Mouse (Mus musculus): ENCODE results near the gene Srf. TPM values are rescaled to one million over a fixed set of nuclear protein-coding genes. Genes with fewer than 3 reads are reported as not detected.
A peak's percentile ranks its signal among the peaks of the same experiment; 100 is the strongest.

Srf gene
- 10 to 100 TPM; 57.0 to 74.2 TPM for total RNA-seq (2021)
- long read RNA-seq, experiment 1, transcript Srf-201 (7 exons, 2,616 nt), result major isoform, 15 of 26 reads
- long read RNA-seq, experiment 1, partial matches to known transcripts, result 6 of 26 reads
- long read RNA-seq, experiment 1, other reads (novel, unspliced or antisense), result 5 of 26 reads
- long read RNA-seq, experiment 2, transcript Srf-201 (7 exons, 2,616 nt), result major isoform, 6 of 19 reads
- long read RNA-seq, experiment 2, partial matches to known transcripts, result 3 of 19 reads
- long read RNA-seq, experiment 2, other reads (novel, unspliced or antisense), result 10 of 19 reads

DNA sequence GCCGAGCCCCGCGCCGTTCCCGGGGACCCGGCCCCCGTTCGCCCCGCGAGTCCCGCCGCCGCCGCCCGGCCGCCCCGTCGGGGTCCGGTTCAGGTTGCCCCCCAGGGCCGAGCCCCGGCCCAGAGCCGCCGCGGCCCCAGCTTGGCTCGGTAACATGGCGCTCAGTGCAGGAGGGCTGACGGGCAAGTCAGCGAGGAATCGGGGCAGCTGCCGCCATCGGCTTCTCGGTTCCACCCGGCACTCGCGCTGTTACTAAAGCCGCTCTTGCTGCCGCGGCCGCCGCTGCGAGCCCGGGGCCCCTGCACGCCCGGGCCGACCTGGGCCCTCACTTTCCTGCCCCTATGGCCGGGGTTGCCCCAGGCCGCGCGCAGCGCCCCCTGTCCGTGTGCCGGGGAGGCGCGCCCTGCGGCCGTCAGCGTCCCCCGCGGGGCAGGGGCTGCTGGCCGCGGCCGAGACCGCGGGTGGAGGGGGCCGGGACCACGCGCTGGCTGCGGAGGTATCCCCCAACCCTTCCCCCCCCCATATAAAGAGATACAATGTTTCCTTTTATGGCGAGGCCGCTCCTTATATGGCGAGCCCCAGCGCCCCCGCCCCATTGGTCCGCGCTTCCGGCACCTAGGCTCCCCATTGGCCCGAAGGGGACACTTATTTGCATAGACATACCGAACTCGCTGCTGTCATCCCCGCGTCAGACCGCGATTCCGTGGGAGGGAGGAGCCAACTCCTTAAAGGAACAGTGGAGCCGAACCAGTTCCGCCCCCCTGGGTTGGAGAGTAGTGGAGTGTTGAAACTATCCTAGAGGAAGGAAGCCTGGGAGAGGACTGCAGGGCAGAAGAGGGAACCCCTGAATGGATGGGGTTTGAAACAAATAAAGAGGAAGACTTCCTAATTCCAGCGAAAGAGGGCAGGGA is at the start of gene Srf:
Gene Srf (minus strand): TSS at position 503 of the 911 bp plus-strand sequence.
- DNase-seq (ENCODE audit: extremely low spot score in 1 of 2, low spot score in 2 of 2), result peak; percentile 96
- peak within 1 kb of the TSS; percentile 91 for H3K4me3 ChIP-seq
- H3K27ac ChIP-seq, result peak within 1 kb of the TSS; percentile 97
- TF ChIP-seq CTCF (IDR thresholded peaks at IDR 0.05), result peak; percentile 53
- intact Hi-C loops (cut with DNase I), result loop anchor here (10.0 kb wide), 1 partner anchor 89 kb away; the partner anchor contains the start of genes Klc4 and Mrpl2

DNA sequence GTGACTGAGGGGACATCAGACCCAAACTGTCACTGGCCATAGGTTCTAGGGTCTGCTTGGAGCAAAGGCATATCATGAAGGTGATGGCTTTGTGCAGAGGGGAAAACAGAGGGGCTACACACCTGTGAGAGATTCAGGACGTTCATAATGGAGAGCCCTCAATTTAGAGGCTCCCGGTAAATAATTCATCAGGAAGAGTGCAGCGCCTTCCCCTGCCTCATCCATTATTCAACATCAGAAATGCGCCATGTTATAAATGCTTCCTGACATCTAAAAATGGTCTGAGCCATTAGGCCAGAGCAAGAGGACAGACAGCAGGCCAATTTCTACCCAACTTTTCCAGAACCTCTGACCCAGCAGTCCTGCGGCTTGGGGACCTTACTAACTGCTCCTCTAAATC is 49.2 kb upstream of the Srf start:
- no peak for DNase-seq (ENCODE audit: extremely low spot score in 1 of 2, low spot score in 2 of 2)
- TF ChIP-seq CTCF (IDR thresholded peaks at IDR 0.05), result no peak
- intact Hi-C loops (cut with DNase I), result no loop called here
- Histone ChIP-seq H3K27ac (peak overlapping the region; percentile 32; the same call in 1 of the 2 replicates), H3K4me3 (no peak overlapping the region)

DNA sequence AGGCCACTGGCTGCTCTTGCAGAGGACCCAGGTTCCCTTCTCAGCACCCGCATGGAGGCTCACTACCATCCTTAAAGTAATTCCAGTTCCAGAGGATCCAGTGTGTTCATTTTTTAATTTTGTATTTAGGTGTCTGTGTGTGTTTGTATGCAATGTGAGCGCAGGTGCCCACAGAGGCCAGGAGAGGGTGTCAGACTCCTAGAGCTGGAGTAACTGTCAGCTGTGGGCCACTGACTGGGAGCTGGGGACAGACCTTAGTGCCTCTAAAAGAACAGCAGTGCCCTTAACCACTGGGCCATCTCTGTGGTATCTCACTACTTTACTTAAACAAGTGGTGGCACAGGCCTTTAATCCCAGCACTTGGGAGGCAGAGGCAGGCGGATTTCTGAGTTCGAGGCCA is 47.3 kb upstream of the Srf start:
- no peak for TF ChIP-seq CTCF (IDR thresholded peaks at IDR 0.05)
- intact Hi-C loops (cut with DNase I), result no loop called here
- DNase-seq (ENCODE audit: extremely low spot score in 1 of 2, low spot score in 2 of 2), result no peak
- no peak overlapping the region for H3K4me3 ChIP-seq
- no peak overlapping the region for H3K27ac ChIP-seq

DNA sequence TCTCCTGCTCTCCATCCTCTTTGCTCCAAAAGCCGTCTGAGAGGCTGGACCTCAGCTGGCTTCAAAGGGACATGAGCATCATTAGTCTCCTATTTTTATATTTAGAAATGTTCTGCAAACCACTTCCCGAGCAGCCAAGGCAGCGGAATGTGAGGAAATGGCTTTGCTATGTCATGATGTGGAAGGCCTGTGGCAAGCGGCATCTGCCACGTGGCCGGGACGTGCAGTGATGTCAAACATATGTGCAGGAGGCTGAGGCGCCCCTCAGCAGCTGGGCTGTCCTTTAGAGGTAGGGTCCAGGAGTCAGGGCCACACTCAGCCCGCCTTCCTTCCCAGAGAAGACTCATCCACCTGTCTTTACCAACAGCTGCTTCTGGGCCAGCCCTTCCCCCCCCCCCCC is 46.2 kb upstream of the Srf start:
- intact Hi-C loops (cut with DNase I), result no loop called here
- TF ChIP-seq CTCF (IDR thresholded peaks at IDR 0.05), result no peak
- no peak for DNase-seq (ENCODE audit: extremely low spot score in 1 of 2, low spot score in 2 of 2)
- H3K4me3 ChIP-seq, result no peak overlapping the region
- no peak overlapping the region for H3K27ac ChIP-seq

DNA sequence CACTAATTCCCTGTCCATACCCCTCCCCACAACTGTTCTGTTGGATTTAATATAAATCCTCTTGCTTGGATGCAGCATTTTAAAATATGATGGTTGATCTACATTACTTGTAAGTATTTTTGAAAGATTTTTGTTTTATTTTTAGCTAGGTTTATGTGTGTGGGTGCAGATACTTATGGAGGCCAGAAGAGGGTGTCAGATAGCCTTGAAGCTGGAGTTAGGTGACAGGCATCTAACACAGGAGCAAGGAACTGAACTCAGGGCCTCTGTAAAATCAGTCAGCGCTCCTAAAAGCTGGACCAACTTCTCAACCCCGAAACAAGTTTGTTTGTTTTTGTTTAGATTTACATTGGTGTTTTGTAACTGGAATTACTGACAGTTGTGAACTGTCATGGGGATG is 44.6 kb upstream of the Srf start:
- Histone ChIP-seq H3K27ac (no peak overlapping the region), H3K4me3 (no peak overlapping the region)
- no peak for DNase-seq (ENCODE audit: extremely low spot score in 1 of 2, low spot score in 2 of 2)
- peak; percentile 11 for TF ChIP-seq CTCF (IDR thresholded peaks at IDR 0.05)
- intact Hi-C loops (cut with DNase I), result no loop called here

DNA sequence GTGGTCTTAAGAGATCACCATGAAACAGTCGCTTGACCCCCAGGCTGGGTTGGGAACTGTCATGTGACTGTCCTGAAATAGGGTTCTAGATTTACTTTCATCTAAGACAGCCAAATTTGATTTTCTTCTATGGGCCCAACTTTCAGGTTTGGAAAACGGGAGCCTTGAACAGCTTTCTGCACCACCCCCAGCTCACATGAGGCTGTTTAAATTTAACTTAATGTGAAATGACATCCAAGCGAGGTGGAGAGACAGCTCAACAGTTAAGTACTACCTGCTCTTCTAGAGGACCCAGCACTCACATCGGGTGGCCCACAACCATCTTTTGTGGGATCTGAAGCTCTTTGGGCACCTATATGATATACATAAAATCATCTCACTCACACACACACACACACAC is 43.0 kb upstream of the Srf start:
- intact Hi-C loops (cut with DNase I), result no loop called here
- Histone ChIP-seq H3K4me3 (no peak overlapping the region), H3K27ac (peak overlapping the region; percentile 24; the same call in 1 of the 2 replicates)
- TF ChIP-seq CTCF (IDR thresholded peaks at IDR 0.05), result no peak
- DNase-seq (ENCODE audit: extremely low spot score in 1 of 2, low spot score in 2 of 2), result no peak

DNA sequence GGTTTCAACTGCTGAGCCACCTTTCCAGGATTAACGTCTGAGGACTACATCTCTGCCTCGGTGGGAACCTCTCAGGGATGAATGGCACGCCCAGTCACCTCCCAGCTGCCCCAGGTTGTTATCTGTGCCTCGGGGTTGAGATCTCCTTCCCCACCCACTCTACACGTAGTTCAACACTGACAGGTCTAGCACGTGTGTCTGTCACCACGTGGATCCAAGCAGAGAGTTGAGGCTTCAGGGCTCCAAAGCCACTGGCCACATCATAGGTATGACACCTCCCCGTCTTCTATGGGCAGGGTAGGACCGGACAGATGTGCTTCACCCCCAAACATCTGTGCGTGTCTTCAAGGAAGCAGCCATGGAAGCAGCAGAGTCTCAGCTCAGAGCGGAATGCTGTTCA is 42.0 kb upstream of the Srf start:
- no peak for TF ChIP-seq CTCF (IDR thresholded peaks at IDR 0.05)
- Histone ChIP-seq H3K4me3 (no peak overlapping the region), H3K27ac (no peak overlapping the region)
- DNase-seq (ENCODE audit: extremely low spot score in 1 of 2, low spot score in 2 of 2), result no peak
- intact Hi-C loops (cut with DNase I), result no loop called here

DNA sequence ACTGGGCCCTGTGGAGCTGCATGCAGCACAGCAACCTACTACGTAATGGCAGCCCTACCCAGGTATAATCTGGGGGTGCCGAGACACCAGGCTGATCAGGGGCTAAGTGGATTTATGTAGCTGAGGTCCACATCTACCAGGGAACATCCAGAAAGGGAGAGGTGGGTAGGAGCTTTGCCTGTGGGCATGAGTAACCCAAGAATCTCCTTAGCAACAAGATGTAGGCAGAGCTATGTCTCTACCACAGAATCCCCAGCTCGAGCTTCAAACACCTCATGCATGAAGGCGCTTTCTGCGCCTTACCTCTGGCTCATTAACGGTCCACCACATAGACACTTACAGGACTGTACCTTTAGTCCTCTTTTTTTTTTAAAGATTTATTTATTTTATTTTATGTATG is 39.4 kb upstream of the Srf start:
- intact Hi-C loops (cut with DNase I), result no loop called here
- H3K27ac ChIP-seq, result peak overlapping the region; percentile 80
- DNase-seq (ENCODE audit: extremely low spot score in 1 of 2, low spot score in 2 of 2), result no peak
- no peak for TF ChIP-seq CTCF (IDR thresholded peaks at IDR 0.05)
- H3K4me3 ChIP-seq, result no peak overlapping the region

DNA sequence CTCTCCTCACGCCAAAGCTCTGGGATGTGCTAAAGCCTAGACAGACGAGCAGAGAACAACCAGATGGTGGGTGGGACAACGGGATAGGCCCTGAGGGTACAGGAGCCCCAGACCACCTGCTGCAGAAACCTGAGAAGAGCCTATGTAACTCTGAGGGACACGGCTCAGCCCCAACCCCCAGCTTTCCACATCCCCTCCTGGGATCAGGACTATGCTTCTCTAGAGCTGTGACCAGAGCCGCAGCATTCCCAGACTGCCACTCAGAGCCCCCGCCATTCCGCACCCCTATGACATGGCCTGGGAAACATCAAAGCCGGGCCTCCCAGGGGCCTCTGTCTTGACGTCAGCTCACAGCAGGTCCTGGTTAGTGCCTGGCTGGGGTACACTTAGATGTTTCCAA is 38.6 kb upstream of the Srf start:
- Histone ChIP-seq H3K27ac (peak overlapping the region; percentile 80), H3K4me3 (no peak overlapping the region)
- DNase-seq (ENCODE audit: extremely low spot score in 1 of 2, low spot score in 2 of 2), result no peak
- intact Hi-C loops (cut with DNase I), result no loop called here
- no peak for TF ChIP-seq CTCF (IDR thresholded peaks at IDR 0.05)

DNA sequence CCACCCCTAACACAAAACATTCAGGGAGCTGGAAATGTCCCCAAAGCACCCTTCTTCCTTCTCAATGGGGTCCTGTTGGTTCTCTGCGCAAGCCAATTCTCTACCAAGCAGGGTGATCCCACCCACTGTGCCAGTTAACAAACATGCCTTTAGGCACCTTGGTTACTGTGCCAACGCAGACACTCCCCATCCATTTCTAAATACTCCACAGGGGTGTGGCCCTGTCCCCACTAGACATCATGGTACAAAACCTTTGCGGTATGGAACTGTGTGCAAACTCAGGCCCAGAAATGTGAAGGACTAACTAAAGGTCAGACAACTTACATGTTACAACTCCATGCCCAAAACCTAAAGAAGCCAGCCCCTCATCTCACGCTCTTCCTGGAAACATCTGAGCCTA is 37.1 kb upstream of the Srf start:
- no peak for DNase-seq (ENCODE audit: extremely low spot score in 1 of 2, low spot score in 2 of 2)
- no peak for TF ChIP-seq CTCF (IDR thresholded peaks at IDR 0.05)
- H3K4me3 ChIP-seq, result no peak overlapping the region
- intact Hi-C loops (cut with DNase I), result no loop called here
- no peak overlapping the region for H3K27ac ChIP-seq

DNA sequence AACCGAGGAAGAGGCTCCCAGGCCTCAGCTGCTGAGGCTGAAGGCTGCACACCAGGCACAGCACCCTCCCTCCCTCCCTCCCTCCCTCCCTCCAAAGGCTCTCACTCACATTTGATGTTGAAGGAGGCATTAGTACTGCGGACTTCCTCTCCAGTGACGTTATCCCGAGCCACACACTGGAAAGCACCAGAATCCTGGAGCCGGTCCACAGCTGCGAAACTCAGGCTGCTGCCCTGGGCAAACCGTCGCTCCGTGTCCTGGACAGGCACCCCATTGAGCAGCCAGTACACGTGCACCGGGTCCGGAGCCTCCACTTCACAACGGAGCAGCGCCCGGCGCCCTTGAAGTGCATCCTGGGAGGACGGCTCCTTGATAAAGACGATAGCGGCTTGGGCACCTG is 35.4 kb upstream of the Srf start:
- TF ChIP-seq CTCF (IDR thresholded peaks at IDR 0.05), result no peak
- Histone ChIP-seq H3K27ac (no peak overlapping the region), H3K4me3 (no peak overlapping the region)
- intact Hi-C loops (cut with DNase I), result no loop called here
- DNase-seq (ENCODE audit: extremely low spot score in 1 of 2, low spot score in 2 of 2), result no peak

DNA sequence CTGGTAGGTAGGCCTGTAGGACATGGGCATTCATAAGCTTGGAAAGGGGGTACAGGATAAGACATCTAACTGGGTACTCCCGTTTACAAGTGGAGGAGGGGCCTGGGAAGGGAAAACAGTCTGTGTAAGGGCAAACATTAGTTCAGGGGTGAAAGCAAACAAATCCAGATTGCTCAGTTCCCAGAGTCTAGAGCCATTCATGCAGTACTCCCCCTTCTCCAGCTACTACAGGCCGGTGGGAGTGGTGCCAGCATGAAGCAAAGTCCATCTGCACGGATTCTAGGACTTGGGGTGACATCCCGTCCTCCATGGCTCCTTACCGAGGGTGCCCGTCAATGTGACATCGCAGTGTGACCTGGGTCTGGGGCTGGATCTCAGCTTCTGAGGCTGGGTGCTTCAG is 34.5 kb upstream of the Srf start:
- Histone ChIP-seq H3K4me3 (no peak overlapping the region), H3K27ac (no peak overlapping the region)
- no peak for DNase-seq (ENCODE audit: extremely low spot score in 1 of 2, low spot score in 2 of 2)
- no peak for TF ChIP-seq CTCF (IDR thresholded peaks at IDR 0.05)
- intact Hi-C loops (cut with DNase I), result no loop called here
